15 mouse cellular contexts compared by ENCODE assay signal in genomic region chrX:53459573-53459972, GRCm38 (mm10). TPM values are rescaled to one million over a fixed set of nuclear protein-coding genes. Genes with fewer than 3 reads are reported as not detected.
A peak's percentile ranks its signal among the peaks of the same experiment; 100 is the strongest.
DNase-seq lines count a peak whose midpoint lies in the region; ATAC-seq and TF ChIP-seq lines count a peak whose summit lies in the region.
"Had no signal": no experiment of that assay in that cellular context is flagged by ENCODE, and none has a peak within 500 bp of the region (broad histone marks: within the 10 kb centered on the region; RNA-seq: fewer than 3 reads in every experiment).

No protein-coding gene starts in this region.

- peak; percentile 6 for DNase-seq in heart, postnatal 0 days (ENCODE audit: low spot score)
- DNase-seq in heart, adult 18-20 months = no peak
- no peak for DNase-seq in liver, postnatal 0 days
- DNase-seq in liver, embryonic 11.5 days (ENCODE audit: low spot score) = no peak
- DNase-seq in ZHBTc4 (ENCODE audit: low read depth, low spot score) = peak; percentile 21
- DNase-seq in retina, postnatal 1 day = peak; percentile 24
- DNase-seq in B cell, adult 2 months = no peak

- TF ChIP-seq CTCF in heart, postnatal 0 days (IDR thresholded peaks at IDR 0.05; ENCODE audit: low read depth) = peak; percentile 44
- peak; percentile 39; the same call in 1 of the 2 replicates for TF ChIP-seq CTCF in liver, postnatal 0 days (IDR thresholded peaks at IDR 0.05; ENCODE audit: low read depth)

- no peak for TF ChIP-seq EP300 in heart, postnatal 0 days (IDR thresholded peaks at IDR 0.05; ENCODE audit: low read depth)
- no peak for TF ChIP-seq EP300 in liver, postnatal 0 days (IDR thresholded peaks at IDR 0.05; ENCODE audit: low read depth)

- H3K9ac ChIP-seq in heart, postnatal 0 days (replicated peaks; ENCODE audit: low read depth, low read length) = no peak overlapping the region
- no peak overlapping the region for H3K9ac ChIP-seq in liver, postnatal 0 days (replicated peaks)
- no peak overlapping the region for H3K9ac ChIP-seq in liver, embryonic 11.5 days (ENCODE audit: low read depth, low read length)
- H3K9ac ChIP-seq: kidney, embryonic 15.5 days; liver, embryonic 14.5 days had no signal

- no peak overlapping the region for H3K27ac ChIP-seq in heart, postnatal 0 days (ENCODE audit: low read depth)
- no peak overlapping the region for H3K27ac ChIP-seq in liver, postnatal 0 days (ENCODE audit: low read depth)
- no peak overlapping the region for H3K27ac ChIP-seq in liver, embryonic 11.5 days (ENCODE audit: low read depth, low read length)
- H3K27ac ChIP-seq: heart, embryonic 10.5 days; hindbrain, embryonic 10.5 days; kidney, embryonic 15.5 days; liver, embryonic 14.5 days had no signal

- H3K4me2 ChIP-seq in heart, postnatal 0 days (ENCODE audit: low read depth, low read length) = no peak overlapping the region
- H3K4me2 ChIP-seq in liver, postnatal 0 days (ENCODE audit: low read depth, low read length) = no peak overlapping the region
- H3K4me2 ChIP-seq in liver, embryonic 11.5 days = no peak overlapping the region
- H3K4me2 ChIP-seq: kidney, embryonic 15.5 days had no signal

- no peaks in the 10 kb centered on the region for H3K4me1 ChIP-seq in heart, postnatal 0 days (ENCODE audit: control insufficient read depth, insufficient read depth)
- no peaks in the 10 kb centered on the region for H3K4me1 ChIP-seq in liver, postnatal 0 days (ENCODE audit: insufficient read depth)
- H3K4me1 ChIP-seq in liver, embryonic 11.5 days (replicated peaks; ENCODE audit: control insufficient read depth, insufficient read depth, low read length) = no peaks in the 10 kb centered on the region
- H3K4me1 ChIP-seq: heart, embryonic 10.5 days; hindbrain, embryonic 10.5 days; kidney, embryonic 15.5 days had no signal

- no peaks in the 10 kb centered on the region for H3K9me3 ChIP-seq in heart, postnatal 0 days (replicated peaks; ENCODE audit: control insufficient read depth, low read length)
- no peaks in the 10 kb centered on the region for H3K9me3 ChIP-seq in liver, postnatal 0 days (ENCODE audit: low read length)
- H3K9me3 ChIP-seq in liver, embryonic 11.5 days (ENCODE audit: control insufficient read depth, low read length) = no peaks in the 10 kb centered on the region
- H3K9me3 ChIP-seq: heart, embryonic 10.5 days; hindbrain, embryonic 10.5 days; kidney, embryonic 15.5 days had no signal

- 33% methylated on average over 3 of the region's 3 CpGs for WGBS in heart, postnatal 0 days
- WGBS in liver, postnatal 0 days (ENCODE audit: insufficient replicate concordance) = 41% methylated on average over 3 of the region's 3 CpGs
- 29% methylated on average over 3 of the region's 3 CpGs for WGBS in liver, embryonic 11.5 days

- H3K4me3 ChIP-seq in heart, postnatal 0 days (ENCODE audit: low read depth, low read length) = no peak overlapping the region
- no peak overlapping the region for H3K4me3 ChIP-seq in liver, postnatal 0 days (ENCODE audit: low read depth, low read length)
- no peak overlapping the region for H3K4me3 ChIP-seq in liver, embryonic 11.5 days (ENCODE audit: low read depth, low read length)
- H3K4me3 ChIP-seq: erythroblast, embryonic 14.5 days; heart, embryonic 10.5 days; hindbrain, embryonic 10.5 days; kidney, embryonic 15.5 days had no signal

- no peak for ATAC-seq in heart, postnatal 0 days (ENCODE audit: insufficient read depth, low read depth)
- no peak for ATAC-seq in liver, postnatal 0 days
- no peak for ATAC-seq in liver, embryonic 11.5 days (replicated peaks; ENCODE audit: low FRiP score)
- ATAC-seq in erythroblast, adult 5-6 weeks (replicated peaks; ENCODE audit: low FRiP score, poor library complexity, severe bottlenecking) = no peak

- no peaks in the 10 kb centered on the region for H3K36me3 ChIP-seq in heart, postnatal 0 days (replicated peaks; ENCODE audit: control insufficient read depth, insufficient read depth, low read length)
- no peaks in the 10 kb centered on the region for H3K36me3 ChIP-seq in liver, postnatal 0 days (replicated peaks; ENCODE audit: insufficient read depth, low read length)
- no peaks in the 10 kb centered on the region for H3K36me3 ChIP-seq in liver, embryonic 11.5 days (ENCODE audit: control insufficient read depth, insufficient read depth, low read length)
- H3K36me3 ChIP-seq: heart, embryonic 10.5 days; hindbrain, embryonic 10.5 days; kidney, embryonic 15.5 days had no signal

- no peaks in the 10 kb centered on the region for H3K27me3 ChIP-seq in heart, postnatal 0 days (ENCODE audit: control insufficient read depth, insufficient read depth, low read length)
- no peaks in the 10 kb centered on the region for H3K27me3 ChIP-seq in liver, postnatal 0 days (ENCODE audit: insufficient read depth, low read length)
- H3K27me3 ChIP-seq in liver, embryonic 11.5 days (replicated peaks; ENCODE audit: control insufficient read depth, insufficient read depth, low read length) = 0 out of 2 replicates have a peak, but pooled peaks cover 2% of the 10 kb centered on the region
- H3K27me3 ChIP-seq: kidney, embryonic 15.5 days had no signal

RNA-seq across cellular contexts. Expression of gene Etd, which starts 24.9 kb away (rescaled TPM):
- not detected in 2 replicates for total RNA-seq in heart, postnatal 0 days (2014; rRNA removed; ENCODE audit: low replicate concordance)
- polyA plus RNA-seq in heart, postnatal 0 days (2015; fragmentation: Nextera tagmentation; extraction: Ambion mirVana) = not detected in 2 replicates
- not detected for total RNA-seq in heart, adult 18-20 months (2021)
- polyA plus RNA-seq in liver, postnatal 0 days (2015; fragmentation: Nextera tagmentation; extraction: Ambion mirVana) = not detected in 2 replicates
- polyA plus RNA-seq in liver, embryonic 11.5 days (2014; fragmentation: Nextera tagmentation; extraction: Ambion mirVana) = not detected in 2 replicates
- total RNA-seq in erythroblast, adult 5-6 weeks (2015; ENCODE audit: low replicate concordance) = not detected in 2 replicates
- total RNA-seq in erythroblast, adult 5-6 weeks (2017; ENCODE audit: low replicate concordance) = not detected in 2 replicates
- total RNA-seq: left cerebral cortex, adult 8-10 months; megakaryocyte progenitor cell, adult 5-6 weeks had no signal
- polyA plus RNA-seq: erythroblast, embryonic 14.5 days; heart, embryonic 10.5 days; hindbrain, embryonic 10.5 days; kidney, embryonic 15.5 days; liver, embryonic 14.5 days had no signal

Comparison
In these comparisons a context has a peak if more than half of its experiments do, and no peak if none do; other contexts are left out.
1. DNase-seq: peak in heart, postnatal 0 days (single experiment), ZHBTc4 (single experiment) and retina, postnatal 1 day (single experiment); none in heart, adult 18-20 months (0 of 2), liver, postnatal 0 days (single experiment), liver, embryonic 11.5 days (single experiment) and B cell, adult 2 months (0 of 2).